Mouse (Mus musculus): ENCODE measurements around the gene Gm45213. TPM values are rescaled to one million over a fixed set of nuclear protein-coding genes. Genes with fewer than 3 reads are reported as not detected.

Gene Gm45213
- total RNA-seq (2021) = not detected
- long read RNA-seq, experiment 1 = 0 reads
- long read RNA-seq, experiment 2 = 0 reads

DNA sequence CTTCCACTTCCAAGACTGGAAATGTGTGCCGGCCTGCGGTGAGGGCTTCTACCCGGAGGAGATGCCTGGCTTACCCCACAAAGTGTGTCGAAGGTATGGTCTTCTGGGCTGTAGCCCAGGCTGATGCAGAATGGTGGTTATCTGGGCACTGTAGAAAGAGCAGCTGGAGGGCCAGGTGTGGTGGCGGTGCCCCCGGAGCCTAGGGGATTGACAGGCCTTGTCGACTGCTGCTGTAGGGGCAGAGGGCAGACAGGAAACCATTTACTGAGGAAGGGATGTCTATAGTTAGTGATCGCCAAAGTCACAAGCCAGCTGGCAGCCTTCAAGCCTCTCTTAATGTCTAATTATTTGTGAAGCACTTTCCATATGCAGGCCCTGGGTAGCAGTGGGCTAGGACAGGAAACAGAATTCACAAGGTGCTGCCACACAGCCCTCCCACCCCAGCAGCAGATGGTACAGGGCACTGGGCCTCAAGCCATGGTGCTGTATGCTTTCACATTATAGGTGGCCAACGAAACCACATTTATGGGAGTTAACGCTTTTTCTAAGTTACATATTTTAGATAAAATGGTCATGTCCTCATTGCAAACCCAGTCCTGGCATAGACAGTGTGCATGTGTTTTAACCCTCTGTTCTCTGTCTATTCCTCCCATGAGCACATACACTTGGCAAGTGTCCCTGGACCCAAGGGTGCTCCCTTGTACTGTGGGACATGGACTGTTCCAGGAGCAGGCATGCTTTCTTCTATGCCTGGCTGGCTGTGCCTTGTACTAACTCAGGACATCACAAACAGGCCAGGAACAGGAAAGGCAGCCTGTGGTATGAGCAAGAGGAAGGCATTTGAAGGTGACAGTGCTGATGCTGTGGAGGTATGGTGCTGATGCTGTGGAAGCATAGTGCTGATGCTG lies at the start of gene Gm45213:
Gene Gm45213 (plus strand): TSS at position 51 of the 908 bp plus-strand sequence.
- intact Hi-C loops (cut with DNase I; ENCODE audit: low total_unique reads) = loop anchor here (10.0 kb wide), 1 partner anchor 159 kb away; no protein-coding TSS in a partner anchor
- no peak for DNase-seq

DNA sequence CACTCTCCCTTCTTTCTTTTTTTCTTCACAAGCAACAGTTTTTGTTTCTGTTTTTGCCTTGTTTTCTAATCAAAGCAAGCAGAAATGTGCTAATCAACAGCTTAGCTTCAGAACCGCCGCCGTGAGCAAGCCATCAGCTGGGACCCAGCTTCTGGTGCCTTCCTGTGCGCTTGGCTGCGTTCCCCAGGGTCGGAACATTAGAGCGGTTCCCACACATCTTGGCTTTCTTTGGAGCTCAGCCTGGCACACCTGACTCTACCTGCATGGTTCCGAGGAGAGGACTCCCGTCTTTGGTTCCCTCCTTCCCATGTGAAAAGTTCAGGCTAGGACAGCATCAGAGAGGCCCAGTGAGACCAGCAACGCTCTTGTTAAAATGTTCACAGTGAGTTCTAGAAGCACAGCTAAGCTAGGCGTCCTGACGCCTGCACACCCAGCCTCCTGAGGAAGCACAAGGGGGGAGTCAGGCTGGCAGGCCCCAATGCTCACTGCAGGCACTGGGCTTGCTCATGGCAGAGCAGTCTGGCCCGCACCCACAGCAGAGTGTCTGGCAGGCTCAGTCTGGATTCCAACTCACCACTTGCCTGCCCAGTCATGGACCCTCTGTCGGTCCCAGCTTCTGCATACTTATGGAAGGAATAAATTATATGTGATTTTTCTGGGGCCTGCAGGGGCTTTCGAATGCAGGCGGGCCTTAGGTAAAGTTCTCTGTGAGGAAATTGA lies 42.2 kb upstream of the Gm45213 start:
- intact Hi-C loops (cut with DNase I; ENCODE audit: low total_unique reads) = no loop called here
- no peak for DNase-seq

DNA sequence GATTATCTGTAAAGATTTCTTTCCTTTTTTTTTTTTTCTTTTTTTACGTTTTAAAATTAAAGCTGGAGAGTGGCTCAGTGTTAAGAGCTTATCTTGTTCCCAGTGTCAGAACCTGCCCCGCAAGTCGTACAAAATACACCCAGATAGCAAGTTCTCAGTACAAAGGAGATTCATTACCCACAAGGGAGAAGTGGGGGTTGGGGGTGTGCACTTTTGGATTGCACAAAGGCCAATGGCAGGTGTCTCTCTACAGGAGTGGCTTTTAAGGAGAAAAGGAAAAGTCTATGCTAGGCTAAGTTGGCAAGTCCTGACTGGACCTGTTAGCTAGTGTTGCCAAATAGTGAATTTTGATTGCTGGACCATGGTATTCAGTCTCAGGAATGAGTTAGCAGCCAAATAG lies 41.6 kb upstream of the Gm45213 start:
- intact Hi-C loops (cut with DNase I; ENCODE audit: low total_unique reads) = no loop called here
- DNase-seq = no peak

DNA sequence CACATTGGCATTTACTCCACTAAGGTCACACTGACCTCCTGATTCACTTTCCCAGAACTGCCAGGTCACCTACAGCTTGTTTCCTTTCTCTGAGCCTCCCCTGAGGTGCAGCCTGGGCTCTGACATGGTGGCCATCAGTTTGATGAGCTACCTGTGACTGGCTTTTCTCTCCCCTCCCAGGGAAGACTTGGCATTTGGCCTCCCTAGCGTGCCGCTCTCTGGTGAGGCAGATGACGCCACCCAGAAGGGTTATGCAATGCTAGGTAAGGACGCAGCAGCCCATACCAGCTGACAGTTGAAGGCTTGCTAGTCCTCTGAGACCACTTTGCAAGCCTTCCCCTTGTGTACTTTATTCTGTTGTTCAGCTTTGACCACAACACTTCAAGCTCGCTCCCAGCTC lies 40.0 kb upstream of the Gm45213 start:
- DNase-seq = no peak
- intact Hi-C loops (cut with DNase I; ENCODE audit: low total_unique reads) = no loop called here

DNA sequence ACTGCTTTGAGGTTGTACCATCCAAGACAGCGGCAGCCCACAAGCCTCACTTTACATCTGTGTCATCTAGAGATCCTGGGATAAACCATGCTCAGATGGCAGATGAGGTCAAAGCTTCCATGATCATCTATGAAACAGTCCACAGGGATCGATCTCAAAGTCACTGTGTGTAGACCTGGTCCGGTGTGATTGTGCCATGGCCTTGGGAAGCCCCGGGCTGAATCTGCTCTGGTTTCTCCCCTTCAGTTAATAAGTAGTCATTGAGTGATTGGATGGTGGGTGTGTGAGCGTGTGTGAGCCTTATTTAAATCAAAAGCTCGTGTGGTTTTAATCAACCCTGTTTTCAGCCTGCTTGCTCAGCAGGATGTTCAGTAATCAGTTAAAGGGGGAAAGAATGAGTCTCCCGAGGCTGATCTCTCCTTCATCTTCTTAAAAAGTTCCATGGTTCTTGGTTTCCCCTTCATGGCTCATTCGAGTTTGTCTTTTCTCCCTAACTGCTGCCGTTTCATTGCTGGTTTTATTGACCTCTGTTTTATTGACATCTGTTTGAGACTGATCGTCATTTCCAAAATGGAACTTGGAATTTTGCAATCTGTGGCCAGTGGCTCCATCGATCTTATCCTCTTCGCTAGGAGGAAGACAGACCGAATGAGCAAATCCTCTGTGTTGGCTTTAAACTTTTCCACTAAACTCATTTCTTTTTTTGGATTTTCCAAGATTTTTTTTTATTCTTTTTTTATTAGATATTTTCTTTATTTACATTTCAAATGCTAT lies 39.4 kb upstream of the Gm45213 start:
- intact Hi-C loops (cut with DNase I; ENCODE audit: low total_unique reads) = no loop called here

DNA sequence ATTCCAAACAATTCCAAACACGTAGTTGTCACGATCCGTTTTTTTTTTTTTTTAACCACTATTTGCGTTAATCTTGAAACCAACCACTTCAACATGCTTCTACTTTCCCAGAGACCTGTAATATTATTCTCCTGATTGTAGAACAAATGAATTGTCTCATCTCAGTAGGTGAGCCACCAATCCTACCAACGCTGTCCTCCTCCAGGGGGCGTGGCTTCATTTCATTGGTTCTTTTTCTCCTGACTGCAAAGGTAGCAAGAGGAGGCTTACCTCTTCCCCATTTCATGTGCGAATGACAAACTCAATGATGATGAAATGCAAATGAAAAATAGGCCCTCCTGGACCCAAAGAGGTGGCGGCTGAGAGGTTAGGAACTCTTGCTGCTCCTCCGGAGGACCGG lies 38.3 kb upstream of the Gm45213 start:
- no peak for DNase-seq
- intact Hi-C loops (cut with DNase I; ENCODE audit: low total_unique reads) = no loop called here

More for the DNA sequence above, 39.4 kb upstream of the Gm45213 start:
- no peak for DNase-seq

DNA sequence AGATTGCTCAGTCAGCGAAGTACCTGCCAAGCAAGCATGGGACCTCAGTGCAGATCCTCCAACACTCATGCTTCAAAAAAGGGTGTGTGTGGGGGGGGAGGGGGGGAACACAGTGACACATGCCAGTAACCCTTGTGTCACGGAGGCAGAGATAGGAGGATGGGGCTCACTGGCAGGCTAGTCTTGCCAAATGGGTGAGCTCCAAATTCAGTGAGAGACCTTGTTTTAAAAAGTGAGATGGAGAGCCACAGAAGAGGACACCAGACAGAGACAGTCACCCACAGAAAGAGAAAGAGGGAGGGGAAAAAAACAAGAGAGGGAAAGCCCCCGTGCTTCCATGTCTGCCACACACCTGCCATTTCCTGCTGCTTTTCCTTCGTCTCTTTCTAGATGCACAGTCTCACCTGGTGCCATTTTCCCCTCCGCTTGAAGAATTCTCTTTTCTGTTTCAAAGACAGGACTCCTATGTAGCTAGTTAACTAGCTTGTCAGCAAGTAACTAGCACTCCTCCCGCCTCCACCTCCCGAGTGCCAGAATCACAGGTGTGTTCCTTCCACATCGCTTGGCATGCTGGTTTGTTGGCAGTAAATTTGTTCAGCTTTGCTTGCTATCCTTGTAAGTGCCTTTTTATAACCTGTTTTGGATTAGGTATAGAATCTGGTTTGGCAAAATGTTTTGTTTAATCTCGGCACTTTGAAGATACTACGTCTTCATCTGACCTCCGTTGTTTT lies 35.1 kb upstream of the Gm45213 start:
- no peak for DNase-seq
- intact Hi-C loops (cut with DNase I; ENCODE audit: low total_unique reads) = no loop called here

DNA sequence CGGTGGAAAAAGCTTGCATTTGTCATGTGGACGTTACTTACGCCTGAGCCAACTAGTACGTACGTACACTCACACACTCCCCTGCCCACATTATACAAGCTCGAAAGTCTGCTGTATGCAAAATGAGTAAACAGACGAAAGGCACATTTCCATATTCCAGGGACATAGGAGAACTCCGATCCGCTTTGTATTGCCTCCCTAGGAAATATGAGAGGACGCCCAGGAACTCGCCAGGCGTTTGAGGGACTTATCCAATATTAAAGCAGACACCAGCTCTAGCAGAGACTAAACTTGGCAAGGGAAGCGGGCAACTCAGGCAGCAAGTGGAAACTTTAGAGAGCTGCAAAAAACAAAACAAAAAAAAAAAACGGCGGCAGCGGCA lies 34.5 kb upstream of the Gm45213 start:
- intact Hi-C loops (cut with DNase I; ENCODE audit: low total_unique reads) = no loop called here

DNA sequence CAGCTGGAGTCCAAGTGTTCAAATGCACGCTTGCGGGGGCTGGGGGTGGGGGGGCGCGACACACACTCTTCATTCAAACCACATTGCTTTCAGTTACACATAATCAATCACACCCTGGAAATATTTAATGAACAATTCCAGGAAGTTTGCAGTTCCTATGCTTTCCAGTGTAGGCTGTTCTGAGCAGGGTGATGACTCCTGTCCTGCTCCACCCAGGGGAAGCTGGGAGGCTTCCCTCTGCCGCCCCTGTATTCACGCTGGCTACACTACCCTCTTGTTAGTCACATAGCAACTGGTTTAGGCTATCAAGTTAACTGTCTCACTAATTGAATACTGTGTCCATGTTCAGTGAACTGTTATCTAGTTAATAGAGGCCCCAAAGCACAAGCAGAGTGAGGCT lies 32.9 kb upstream of the Gm45213 start:
- no peak for DNase-seq

More for the DNA sequence above, 34.5 kb upstream of the Gm45213 start:
- no peak for DNase-seq

DNA sequence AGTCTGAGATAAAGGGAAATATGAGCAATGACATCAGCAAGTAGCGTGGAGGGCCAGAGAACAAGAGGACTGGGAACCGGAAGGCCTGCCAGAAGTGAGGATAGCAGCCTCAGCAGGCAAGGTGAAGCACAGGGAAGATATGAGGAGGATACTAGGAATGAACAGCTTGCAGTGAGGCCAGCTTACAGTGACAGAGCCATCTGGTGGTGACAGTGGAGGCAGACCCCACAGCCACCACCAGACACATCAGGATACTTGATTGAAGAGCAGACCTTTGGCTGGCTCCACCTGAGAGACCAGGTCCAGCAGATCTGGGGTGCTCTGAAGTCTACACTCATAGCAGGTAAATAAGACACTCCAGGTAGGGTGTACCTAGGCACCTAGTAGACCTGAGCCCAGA lies 15.7 kb upstream of the Gm45213 start:
- no peak for DNase-seq
- intact Hi-C loops (cut with DNase I; ENCODE audit: low total_unique reads) = no loop called here

More for the DNA sequence above, 32.9 kb upstream of the Gm45213 start:
- intact Hi-C loops (cut with DNase I; ENCODE audit: low total_unique reads) = no loop called here

DNA sequence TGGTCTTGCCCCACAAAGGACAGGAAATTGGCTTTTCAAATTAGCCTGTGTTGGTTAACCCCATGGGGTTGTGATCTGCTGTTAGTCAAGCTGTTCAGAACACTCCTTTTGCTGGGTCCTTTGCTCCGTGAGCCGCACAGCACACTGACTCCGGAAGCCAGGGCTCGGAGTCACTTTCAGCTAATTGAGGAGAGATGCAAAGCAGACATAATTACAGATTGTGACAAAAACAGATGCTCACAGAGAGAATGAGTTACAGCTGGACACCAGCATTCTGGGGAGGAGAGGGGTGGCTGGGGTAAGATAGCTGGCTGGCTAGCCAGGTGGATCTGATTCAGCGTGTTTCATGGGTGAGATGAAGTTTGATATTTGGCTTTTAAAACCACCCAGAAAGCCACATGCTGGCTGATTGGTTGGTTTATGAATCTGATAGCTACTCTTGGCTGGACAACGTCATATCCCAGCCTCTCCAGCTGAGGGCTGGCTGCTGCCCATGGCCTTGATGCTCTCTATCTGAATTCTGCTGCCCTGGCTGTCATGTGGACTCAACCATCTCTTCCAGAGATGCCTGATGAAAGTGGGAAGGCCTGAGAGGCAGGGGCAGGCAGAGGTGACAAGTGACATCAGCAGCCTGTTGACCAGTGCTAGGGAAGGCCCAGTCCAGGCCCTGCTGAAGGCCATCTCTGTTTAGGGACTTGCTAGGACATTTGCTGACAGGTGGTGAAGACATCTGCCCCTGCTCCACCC lies 14.5 kb upstream of the Gm45213 start:
- peak; percentile 34 for DNase-seq
- intact Hi-C loops (cut with DNase I; ENCODE audit: low total_unique reads) = no loop called here

DNA sequence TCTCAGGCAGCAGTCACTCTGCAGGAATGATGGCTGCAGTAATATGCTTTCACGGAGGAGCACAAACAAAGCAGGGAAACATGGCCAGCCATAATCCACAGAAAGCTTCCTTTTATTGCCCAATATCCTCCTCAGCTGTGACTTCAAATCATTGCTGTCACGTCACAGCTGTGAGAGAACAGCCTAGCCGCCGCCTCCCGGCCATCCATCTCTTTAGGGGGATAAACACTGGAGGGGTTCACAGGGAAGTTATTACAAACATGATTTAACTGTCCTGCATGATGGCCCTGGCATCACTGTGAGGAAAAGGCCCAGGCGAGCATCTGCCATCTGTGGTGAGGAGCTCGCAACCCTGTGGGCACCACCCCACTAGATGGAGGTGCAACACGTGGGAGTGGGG lies 6.6 kb upstream of the Gm45213 start:
- intact Hi-C loops (cut with DNase I; ENCODE audit: low total_unique reads) = no loop called here
- DNase-seq = no peak

DNA sequence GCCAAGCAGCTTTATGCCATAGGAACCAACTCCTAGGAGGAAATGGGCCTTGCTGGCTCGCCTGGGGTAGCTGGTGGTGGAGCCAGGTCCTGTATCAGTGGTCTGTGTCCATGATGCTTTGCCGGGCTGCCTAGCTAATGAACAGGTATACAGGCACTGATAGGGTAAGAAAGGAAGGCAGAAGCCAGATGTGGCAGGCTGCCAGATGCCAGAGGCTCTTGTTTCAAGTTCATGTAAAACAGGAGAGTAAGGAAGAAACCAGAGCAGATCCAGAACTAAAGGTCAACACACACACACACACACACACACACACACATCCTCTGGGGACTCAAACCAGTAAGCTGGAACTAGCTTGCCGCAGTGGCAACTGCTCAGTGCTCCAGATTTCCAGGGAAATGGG lies 5.1 kb upstream of the Gm45213 start:
- intact Hi-C loops (cut with DNase I; ENCODE audit: low total_unique reads) = no loop called here
- no peak for DNase-seq

DNA sequence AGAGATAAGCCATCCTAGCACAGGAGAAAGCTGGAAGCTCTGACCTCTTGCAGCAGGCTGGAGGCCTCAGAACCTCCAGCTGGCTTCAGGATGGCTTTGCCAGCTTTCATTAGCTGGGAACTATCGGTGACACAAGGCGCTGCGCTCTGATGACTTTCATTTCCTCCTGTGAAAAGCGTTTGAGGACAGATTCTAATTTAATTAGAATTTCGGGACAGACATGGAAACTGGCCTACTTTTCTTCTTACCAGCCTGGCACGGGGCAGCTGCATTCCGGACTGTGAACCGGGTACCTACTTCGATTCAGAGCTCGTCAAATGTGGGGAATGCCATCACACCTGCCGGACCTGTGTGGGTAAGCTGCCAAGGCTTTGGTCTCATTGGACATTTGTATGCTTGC lies 4.7 kb upstream of the Gm45213 start:
- no peak for DNase-seq
- intact Hi-C loops (cut with DNase I; ENCODE audit: low total_unique reads) = no loop called here

DNA sequence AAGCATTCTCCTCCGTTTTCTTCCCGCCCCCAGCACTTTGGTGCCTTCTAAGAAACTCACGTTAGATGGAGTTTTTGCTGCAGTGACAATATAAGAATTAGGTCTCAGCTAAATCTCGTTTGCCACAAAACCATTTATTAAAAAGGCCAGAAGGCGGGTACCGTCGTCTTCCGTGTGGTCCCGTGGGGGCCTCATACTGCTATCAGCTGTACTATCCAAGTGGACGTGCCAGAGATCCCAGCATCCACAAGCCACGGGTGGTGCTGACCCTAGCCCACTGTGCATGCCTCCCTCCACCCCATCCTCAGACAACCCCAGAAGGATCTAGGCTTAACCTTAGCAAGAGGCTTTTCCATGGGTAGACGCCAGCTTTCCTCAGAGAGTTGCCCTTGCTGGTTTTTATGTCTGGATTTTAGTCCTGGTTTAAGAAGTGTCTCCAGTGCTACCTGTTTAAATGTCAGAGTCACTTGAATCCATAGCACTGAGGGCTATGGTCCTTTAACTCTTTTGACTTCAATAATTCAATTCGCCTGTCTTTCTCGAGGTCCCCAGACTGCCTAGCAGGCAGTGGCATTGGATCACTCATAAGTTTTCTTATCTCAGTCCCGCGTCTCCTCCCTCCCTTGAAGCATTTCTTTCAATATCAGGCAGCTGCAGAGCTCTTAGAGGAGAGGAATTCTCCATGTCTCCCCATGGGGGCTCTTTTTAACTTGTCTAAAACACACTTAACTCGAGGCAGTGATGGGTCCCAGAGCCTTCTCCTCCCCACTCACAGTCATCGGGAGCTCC lies 3.2 kb upstream of the Gm45213 start:
- no peak for DNase-seq
- intact Hi-C loops (cut with DNase I; ENCODE audit: low total_unique reads) = loop anchor here (10.0 kb wide), 1 partner anchor 155 kb away; no protein-coding TSS in a partner anchor

DNA sequence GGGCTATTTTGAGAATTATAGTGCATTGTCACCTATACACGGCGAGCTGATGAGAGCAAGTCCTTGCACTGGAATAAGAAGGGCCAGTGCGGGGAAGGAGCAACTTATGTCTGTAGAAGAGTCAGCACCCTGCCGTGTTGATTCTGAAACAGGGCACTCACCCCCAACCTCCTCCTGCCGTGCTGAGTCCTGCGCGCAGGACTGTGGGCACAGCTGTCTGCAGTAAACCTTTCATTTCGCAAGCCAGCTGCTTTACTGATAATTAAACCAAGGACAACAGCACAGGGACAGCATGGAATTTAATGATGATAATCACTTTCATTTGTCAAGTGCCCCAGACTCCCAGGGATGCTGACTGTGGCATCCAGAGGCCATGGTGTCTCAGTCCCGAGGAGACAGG lies 1.2 kb downstream of the Gm45213 start:
- DNase-seq = no peak
- intact Hi-C loops (cut with DNase I; ENCODE audit: low total_unique reads) = loop anchor here (10.0 kb wide), 1 partner anchor 160 kb away; no protein-coding TSS in a partner anchor

Data from gastrocnemius, postnatal 14 days (tissue).